Mouse (Mus musculus): ENCODE measurements around the gene Arl8a. TPM values are rescaled to one million over a fixed set of nuclear protein-coding genes. Genes with fewer than 3 reads are reported as not detected.
"Not testable (repeated sequence)": the region's sequence is repeated elsewhere in the genome, so short reads cannot be mapped to it uniquely, and the experiment has no call there.

The Arl8a gene
- 10 to 100 TPM; 16.5 to 17.8 TPM for total RNA-seq (2021)
- long read RNA-seq, experiment 1, transcript Arl8a-201 (7 exons, 1,713 nt): major isoform, 22 of 31 reads
- long read RNA-seq, experiment 1, partial matches to known transcripts: 1 of 31 reads
- long read RNA-seq, experiment 1, other reads (novel, unspliced or antisense): 7 of 31 reads
- long read RNA-seq, experiment 2, transcript Arl8a-201 (7 exons, 1,713 nt): major isoform, 22 of 29 reads
- long read RNA-seq, experiment 2, partial matches to known transcripts: 1 of 29 reads
- long read RNA-seq, experiment 2, other reads (novel, unspliced or antisense): 6 of 29 reads

GRCm38 (mm10) chr1:135146077-135146945 lies at the start of gene Arl8a:
Gene Arl8a, plus strand, starts transcription at chr1:135146824.
- Histone ChIP-seq H3K4me3 (peak within 1 kb of the TSS; percentile 94), H3K27ac (peak within 1 kb of the TSS; percentile 98)
- TF ChIP-seq CTCF (IDR thresholded peaks at IDR 0.05): no peak
- intact Hi-C loops (cut with DNase I): no loop called here
- peak; percentile 95 for DNase-seq

DNA sequence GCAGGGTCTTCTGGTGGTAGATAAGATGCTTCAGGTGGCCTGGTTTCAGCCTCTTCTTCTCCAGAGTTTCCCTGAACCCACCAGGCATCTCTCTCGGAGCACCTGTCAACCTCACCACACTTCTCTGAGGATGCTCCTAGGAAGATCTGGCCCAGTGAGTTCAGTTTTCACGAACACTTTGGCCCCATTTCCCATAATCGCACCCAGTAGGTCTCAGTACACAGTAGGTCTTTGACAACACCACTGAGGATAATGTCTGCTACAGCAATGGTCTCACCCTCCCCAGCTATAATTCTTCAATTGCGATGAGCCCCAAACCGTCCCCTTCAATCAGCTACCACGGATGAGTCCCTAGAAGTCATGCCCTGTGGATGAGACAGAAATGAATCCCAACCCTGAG lies 49.2 kb upstream of the Arl8a start:
- intact Hi-C loops (cut with DNase I): no loop called here
- no peak for DNase-seq
- no peak for TF ChIP-seq CTCF (IDR thresholded peaks at IDR 0.05)
- H3K4me3 ChIP-seq: no peak overlapping the region
- H3K27ac ChIP-seq: no peak overlapping the region

GRCm38 (mm10) chr1:135098441-135098840 lies 48.2 kb upstream of the Arl8a start:
- no peak for TF ChIP-seq CTCF (IDR thresholded peaks at IDR 0.05)
- H3K27ac ChIP-seq: peak overlapping the region; percentile 88
- intact Hi-C loops (cut with DNase I): no loop called here
- H3K4me3 ChIP-seq: peak overlapping the region; percentile 4
- DNase-seq: peak; percentile 91

- intact Hi-C loops (cut with DNase I): no loop called here
- TF ChIP-seq CTCF (IDR thresholded peaks at IDR 0.05): no peak
- no peak for DNase-seq
- no peak overlapping the region for H3K27ac ChIP-seq
- H3K4me3 ChIP-seq: no peak overlapping the region
Measured at GRCm38 (mm10) chr1:135100400-135100799, 46.2 kb upstream of the Arl8a start.

- DNase-seq: peak; percentile 43
- no peak within 1 kb of the TSS for H3K27ac ChIP-seq
- intact Hi-C loops (cut with DNase I): loop anchor here (5.0 kb wide), 2 partner anchors 73 to 133 kb away; no protein-coding TSS in a partner anchor
- H3K4me3 ChIP-seq: peak within 1 kb of the TSS; percentile 63
- TF ChIP-seq CTCF (IDR thresholded peaks at IDR 0.05): no peak
Measured at GRCm38 (mm10) chr1:135105124-135105523, 41.5 kb upstream of the Arl8a start, which contains the start of gene Lgr6. Gene Lgr6, minus strand, starts transcription at chr1:135105276.

DNA sequence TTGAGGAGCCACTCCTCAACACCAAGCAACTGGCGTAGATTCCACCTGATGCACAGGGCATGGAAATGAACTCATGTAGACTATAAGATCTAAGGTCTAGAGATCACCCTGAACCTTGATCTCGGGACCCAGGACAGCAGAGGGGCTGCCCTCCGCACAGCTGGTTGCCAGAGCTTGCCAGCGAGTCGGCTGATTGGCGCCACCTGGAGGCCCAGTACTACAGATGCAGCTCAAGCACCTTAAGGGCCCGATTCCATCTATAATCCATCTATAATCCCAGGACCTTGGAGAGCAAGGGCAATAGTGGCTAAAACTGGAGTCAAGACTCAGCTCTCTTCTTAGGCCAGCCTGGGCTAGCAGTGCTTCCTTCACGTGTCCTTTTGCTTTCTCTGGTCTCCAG lies 40.7 kb upstream of the Arl8a start:
- Histone ChIP-seq H3K27ac (no peak overlapping the region), H3K4me3 (peak overlapping the region; percentile 28)
- peak; percentile 82 for DNase-seq
- intact Hi-C loops (cut with DNase I): loop anchor here (1.0 to 5.0 kb wide), 3 partner anchors 74 to 134 kb away; no protein-coding TSS in a partner anchor
- peak; percentile 90 for TF ChIP-seq CTCF (IDR thresholded peaks at IDR 0.05)

DNA sequence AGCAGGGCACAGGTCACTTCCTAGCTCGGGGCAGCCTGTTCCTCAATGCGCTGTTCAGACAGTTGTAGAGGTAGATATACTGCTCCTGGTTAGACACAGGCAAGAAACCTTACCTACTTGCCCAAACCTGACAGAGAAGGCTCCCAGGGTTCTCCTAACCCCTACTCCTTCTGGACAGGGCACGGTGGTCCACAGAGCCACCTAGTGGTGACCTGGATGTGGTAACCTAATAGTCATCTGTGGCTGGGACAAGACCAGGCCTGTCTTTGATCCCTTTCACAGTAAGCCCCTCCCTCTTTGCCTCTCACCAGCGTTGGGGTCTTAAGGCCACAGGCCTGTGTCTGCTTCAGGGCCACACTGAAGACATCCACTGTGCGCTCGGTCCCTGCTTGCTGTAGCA lies 38.0 kb upstream of the Arl8a start:
- Histone ChIP-seq H3K27ac (no peak overlapping the region), H3K4me3 (no peak overlapping the region)
- DNase-seq: peak; percentile 65
- TF ChIP-seq CTCF (IDR thresholded peaks at IDR 0.05): peak; percentile 71
- intact Hi-C loops (cut with DNase I): loop anchor here (5.0 kb wide), 2 partner anchors 76 to 136 kb away; no protein-coding TSS in a partner anchor

- intact Hi-C loops (cut with DNase I): no loop called here
- Histone ChIP-seq H3K27ac (no peak overlapping the region), H3K4me3 (no peak overlapping the region)
- peak; percentile 87 for TF ChIP-seq CTCF (IDR thresholded peaks at IDR 0.05)
- DNase-seq: peak; percentile 70
Measured at GRCm38 (mm10) chr1:135110075-135110474, 36.5 kb upstream of the Arl8a start.

- DNase-seq; H3K27ac ChIP-seq; H3K4me3 ChIP-seq; intact Hi-C loops (cut with DNase I): not testable (repeated sequence)
Measured at GRCm38 (mm10) chr1:135111271-135111670, 35.4 kb upstream of the Arl8a start.

DNA sequence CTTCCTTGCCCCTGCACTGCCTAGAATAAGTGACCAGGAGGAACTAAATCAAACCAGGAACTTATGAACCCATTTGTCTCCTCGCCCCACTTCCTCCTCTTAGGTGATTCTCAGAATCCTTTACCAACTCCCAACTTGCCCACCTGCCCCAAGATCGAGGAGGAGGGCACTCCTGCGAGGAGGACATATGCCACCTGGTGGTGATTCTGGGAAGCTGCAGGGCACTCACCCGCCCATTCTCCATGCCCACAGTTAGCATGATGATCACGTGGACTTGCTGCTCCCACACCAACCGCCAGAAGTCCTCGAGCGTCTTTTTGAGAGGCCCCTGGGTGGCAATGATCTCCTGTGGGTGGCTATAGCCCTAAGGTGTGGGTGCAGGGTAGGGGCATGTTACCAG lies 34.0 kb upstream of the Arl8a start:
- no peak overlapping the region for H3K27ac ChIP-seq
- TF ChIP-seq CTCF (IDR thresholded peaks at IDR 0.05): peak; percentile 92; the same call in 1 of the 2 replicates
- intact Hi-C loops (cut with DNase I): loop anchor here (1.0 kb wide), 1 partner anchor 24 kb away; no protein-coding TSS in a partner anchor
- H3K4me3 ChIP-seq: no peak overlapping the region
- DNase-seq: peak; percentile 45

- intact Hi-C loops (cut with DNase I): no loop called here
- TF ChIP-seq CTCF (IDR thresholded peaks at IDR 0.05): no peak
- no peak for DNase-seq
- H3K4me3 ChIP-seq: no peak overlapping the region
- no peak overlapping the region for H3K27ac ChIP-seq
Measured at GRCm38 (mm10) chr1:135124573-135125363, 21.9 kb upstream of the Arl8a start.

GRCm38 (mm10) chr1:135125990-135126389 lies 20.6 kb upstream of the Arl8a start:
- intact Hi-C loops (cut with DNase I): no loop called here
- TF ChIP-seq CTCF (IDR thresholded peaks at IDR 0.05): no peak
- no peak for DNase-seq
- H3K27ac ChIP-seq: no peak overlapping the region
- no peak overlapping the region for H3K4me3 ChIP-seq

All from gastrocnemius, adult 2 months (tissue).